Mouse (Mus musculus): Measurements from ENCODE around the gene Gata1.
"Not testable (repeated sequence)": the region's sequence is repeated elsewhere in the genome, so short reads cannot be mapped to it uniquely, and the experiment has no call there.

Gene Gata1

DNA sequence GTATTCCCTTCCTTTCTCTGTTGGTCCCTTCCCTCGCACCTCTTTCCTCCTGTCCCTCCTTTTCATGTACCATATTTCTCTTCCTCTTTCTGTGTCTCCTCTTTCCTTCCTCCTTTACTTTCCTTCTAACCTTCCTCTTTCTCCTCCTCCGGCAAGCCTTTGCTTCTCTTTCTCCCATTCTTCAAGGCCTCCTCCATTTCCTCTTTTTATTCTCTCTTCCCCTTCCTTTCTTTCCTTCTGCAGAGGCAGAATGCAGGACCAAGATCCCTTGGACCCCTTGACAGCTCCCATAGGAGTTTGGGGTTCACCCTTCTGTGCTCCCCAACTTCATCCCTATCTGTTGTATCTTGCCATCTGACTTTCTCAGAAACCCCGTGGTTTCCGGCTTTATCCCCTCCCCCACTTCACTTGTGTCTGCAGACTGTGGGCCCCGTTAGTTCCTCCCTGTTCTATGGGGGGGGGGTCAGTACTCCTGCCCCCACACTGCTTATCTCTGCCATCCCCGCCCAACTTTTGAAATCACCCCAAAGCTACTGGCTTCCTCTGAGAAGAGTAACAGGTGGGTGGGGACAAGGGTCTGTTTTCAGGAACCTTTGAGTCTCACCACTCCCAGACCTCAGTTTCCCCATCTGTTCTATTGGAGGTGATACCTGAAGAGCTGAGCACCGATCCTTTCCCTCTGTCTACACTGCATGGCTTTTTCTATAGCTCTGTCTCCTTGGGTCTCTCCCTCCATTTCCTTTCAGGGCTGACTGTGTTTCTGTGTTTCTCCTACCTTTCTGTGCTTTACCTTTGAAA is 13.8 kb downstream of the Gata1 start:
- DNase-seq: no peak

- DNase-seq: no peak
Observed at GRCm38 (mm10) chrX:7958868-7959267, 19.0 kb downstream of the Gata1 start.

GRCm38 (mm10) chrX:7950091-7950490 is 27.8 kb downstream of the Gata1 start:
- DNase-seq: no peak

GRCm38 (mm10) chrX:7947900-7948492 is 29.9 kb downstream of the Gata1 start:
- peak; percentile 84 to 88 for DNase-seq

DNA sequence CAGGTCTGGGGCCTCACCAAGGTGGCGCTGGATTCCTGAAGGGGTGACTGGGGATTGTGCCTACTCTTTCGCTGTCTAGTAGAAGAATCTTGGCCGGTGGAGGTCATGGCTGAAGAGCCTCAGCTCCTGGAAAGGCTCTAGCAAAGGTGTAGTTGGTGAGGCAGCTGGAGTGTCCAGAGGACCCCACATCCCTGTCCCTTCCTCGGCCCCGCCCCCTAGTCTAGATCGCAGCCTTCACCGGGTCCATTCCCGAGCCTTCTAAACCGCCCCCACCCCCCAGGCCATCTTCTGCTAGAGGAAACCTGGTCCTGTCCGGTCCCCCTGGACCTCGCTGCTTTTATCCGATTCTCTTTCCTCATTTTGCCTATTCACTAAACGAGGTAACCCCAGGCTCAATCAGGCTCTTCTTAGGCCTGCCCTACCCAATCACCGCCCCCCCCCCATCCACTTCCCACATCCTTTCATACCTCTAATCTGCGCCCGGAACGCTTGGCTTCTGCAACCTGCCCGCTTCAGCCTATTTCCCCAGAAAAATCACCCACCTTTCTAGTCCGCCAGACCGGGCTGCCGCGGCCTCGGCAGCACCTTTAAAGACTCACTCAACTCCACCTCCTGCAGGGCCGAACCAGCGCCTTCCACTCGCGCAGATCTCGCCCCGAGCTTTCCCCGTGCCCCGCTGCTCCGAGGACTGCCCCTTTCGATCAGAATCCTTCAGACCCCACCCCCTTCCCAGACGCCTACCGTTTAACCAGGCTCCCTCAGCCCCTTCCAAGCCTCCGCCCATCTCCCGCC is 30.6 kb downstream of the Gata1 start, which contains the start of gene Hdac6:
Hdac6 (minus strand) TSS at position 782 of the 792 bp plus-strand sequence.
- DNase-seq: no peak

- no peak for DNase-seq
Observed at GRCm38 (mm10) chrX:7945618-7946017, 32.3 kb downstream of the Gata1 start.

- DNase-seq: no peak
Observed at GRCm38 (mm10) chrX:7937667-7938066, 40.2 kb downstream of the Gata1 start.

GRCm38 (mm10) chrX:7936874-7937273 is 41.0 kb downstream of the Gata1 start:
- no peak for DNase-seq

GRCm38 (mm10) chrX:7928270-7928790 is 49.5 kb downstream of the Gata1 start, which contains the start of gene Eras:
Gene Eras (minus strand): TSS chrX:7928607.
- no peak for DNase-seq

DNA sequence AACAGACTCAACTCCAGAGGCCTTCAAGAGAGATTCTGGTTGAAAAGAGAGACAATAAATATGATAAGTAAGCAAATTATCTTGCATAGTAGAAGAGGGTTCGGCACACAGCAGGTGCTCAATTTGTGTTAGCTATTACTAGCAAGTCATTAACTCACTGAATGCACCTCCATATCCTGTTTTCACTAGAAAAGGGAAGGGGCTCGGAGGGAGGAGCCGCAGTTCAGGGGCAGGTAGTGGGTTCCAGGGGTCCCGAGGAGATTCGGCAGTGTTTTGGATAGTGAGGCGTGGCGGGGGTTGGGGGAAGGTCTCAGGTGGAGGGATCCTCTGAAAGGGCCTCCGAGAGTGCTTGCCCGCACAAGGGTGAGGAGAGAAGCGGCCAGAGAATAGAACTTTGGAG is 50.8 kb downstream of the Gata1 start:
- no peak for DNase-seq

- no peak for DNase-seq
Observed at GRCm38 (mm10) chrX:7926266-7926665, 51.6 kb downstream of the Gata1 start.

GRCm38 (mm10) chrX:7922032-7922431 is 55.8 kb downstream of the Gata1 start:
- peak in 1 of 2 experiments; percentile 36 for DNase-seq

GRCm38 (mm10) chrX:7919601-7920383 is 58.1 kb downstream of the Gata1 start, which contains the start of gene Pcsk1n:
Gene Pcsk1n (plus strand): TSS chrX:7919822.
- DNase-seq: peak; percentile 58 to 71

DNA sequence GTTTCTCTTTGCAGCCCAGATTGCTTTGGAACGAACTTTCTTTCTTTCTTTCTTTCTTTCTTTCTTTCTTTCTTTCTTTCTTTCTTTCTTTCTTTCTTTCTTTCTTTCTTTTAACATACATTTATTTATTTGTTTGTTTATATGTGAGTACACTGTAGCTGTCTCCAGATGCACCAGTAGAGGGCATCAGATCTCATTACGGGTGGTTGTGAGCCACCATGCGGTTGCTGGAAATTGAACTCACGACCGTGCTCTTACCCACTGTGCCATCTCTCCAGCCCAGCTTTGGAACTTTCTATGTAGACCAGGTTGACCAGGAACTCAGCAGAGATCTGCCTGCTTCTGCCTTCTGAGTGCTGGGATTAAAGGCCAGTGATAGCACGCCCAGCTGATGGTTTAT is 59.9 kb downstream of the Gata1 start:
- DNase-seq: not testable (repeated sequence)

DNA sequence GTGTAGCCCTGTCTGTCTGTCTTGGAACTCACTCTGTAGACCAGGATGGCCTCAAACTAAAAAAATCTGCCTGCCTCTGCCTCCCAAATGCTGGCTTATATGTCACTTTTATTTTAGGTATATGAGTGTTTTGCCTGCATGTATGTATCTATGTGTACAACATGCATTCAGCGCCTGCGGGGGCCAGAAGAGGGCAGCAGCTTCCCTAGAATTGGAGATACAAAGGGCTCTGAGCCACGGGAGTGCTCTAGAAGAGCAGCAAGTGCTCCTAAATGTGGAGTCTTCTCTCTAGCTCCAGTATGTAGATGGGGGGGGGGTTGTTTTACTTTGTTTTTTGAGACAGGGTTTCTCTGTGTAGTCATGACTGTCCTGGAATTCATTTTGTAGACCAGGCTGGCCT is 62.2 kb downstream of the Gata1 start:
- peak; percentile 18 to 50 for DNase-seq

DNA sequence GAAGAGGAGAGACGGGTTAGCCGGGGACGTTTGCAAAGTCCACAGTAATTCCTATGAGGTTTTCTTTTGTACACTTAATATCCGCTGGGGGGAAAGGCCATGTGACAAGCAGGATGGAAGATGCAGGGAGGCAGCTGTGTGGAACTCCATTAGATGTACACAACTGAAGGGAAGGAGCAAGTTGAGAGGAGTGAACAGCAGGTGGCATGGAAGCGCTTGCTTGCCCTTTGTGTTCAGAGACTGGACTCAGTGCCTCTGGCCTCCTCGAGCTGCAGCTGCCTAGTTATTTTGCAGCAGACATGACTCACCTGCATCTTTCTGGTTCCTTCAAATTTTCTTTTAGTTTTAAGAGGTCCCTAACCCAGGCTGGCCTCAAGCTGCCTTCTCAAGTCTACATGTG is 67.4 kb downstream of the Gata1 start:
- no peak for DNase-seq

Data from cerebellum, postnatal 36 days (tissue).